Mouse (Mus musculus) CD4-positive naive resting alpha-beta T cell, adult 57 days (primary cell): ENCODE measurements around the gene Ctsq. TPM values are rescaled to one million over a fixed set of nuclear protein-coding genes. Genes with fewer than 3 reads are reported as not detected.

Source experiments
- total RNA-seq: library from RNA; stranded (reverse); gene quantifications from one replicate; pipeline ENCODE4 v1.2.4, GENCODE M21; 2023

Gene Ctsq
- total RNA-seq = not detected

GRCm38 (mm10) chr13:61040531-61040930 lies at the start of gene Ctsq:
Gene Ctsq, minus strand, starts transcription at chr13:61040631.

GRCm38 (mm10) chr13:61005859-61006258 lies 34.6 kb downstream of the Ctsq start, which contains the start of gene Ctsj:
Gene Ctsj, minus strand, starts transcription at chr13:61005959.

Other genes starting within 250 kb of the Ctsq start
- not detected for gene Ctsll3, start 237.8 kb downstream of the Ctsq start, total RNA-seq
- 7.5 TPM for gene 4930486L24Rik, start 176.2 kb downstream of the Ctsq start, total RNA-seq
- 1.6 TPM for gene Gm49392, start 143.7 kb downstream of the Ctsq start, total RNA-seq
- gene Ctla2b, start 143.2 kb downstream of the Ctsq start, total RNA-seq = 10.8 TPM
- gene Tpbpb, start 135.8 kb downstream of the Ctsq start, total RNA-seq = not detected
- not detected for gene Gm49393, start 105.0 kb downstream of the Ctsq start, total RNA-seq
- gene Gm49391, start 104.1 kb downstream of the Ctsq start, total RNA-seq = not detected
- 48.4 TPM for gene Ctla2a, start 104.0 kb downstream of the Ctsq start, total RNA-seq
- not detected for gene Tpbpa, start 98.6 kb downstream of the Ctsq start, total RNA-seq
- gene Ctsj, start 34.7 kb downstream of the Ctsq start, total RNA-seq = not detected
- not detected for gene Ctsr, start 123.6 kb upstream of the Ctsq start, total RNA-seq
- gene Cts6, start 162.8 kb upstream of the Ctsq start, total RNA-seq = not detected
- gene Cts8, start 214.7 kb upstream of the Ctsq start, total RNA-seq = not detected
- not detected for gene Gm49398, start 248.2 kb upstream of the Ctsq start, total RNA-seq